Mouse (Mus musculus) gastrocnemius, postnatal 4 days (tissue): ENCODE data around the gene Dctd. TPM values are rescaled to one million over a fixed set of nuclear protein-coding genes. Genes with fewer than 3 reads are reported as not detected.
"Not testable (repeated sequence)": the region's sequence is repeated elsewhere in the genome, so short reads cannot be mapped to it uniquely, and the experiment has no call there.

Experiments used
- DNase-seq, 2 experiments: peaks; one replicate each; pipeline ENCODE4 v3.0.0; 2021 to 2022; ENCODE audit warnings: low spot score in 2 of 2, mixed read lengths in 2 of 2
- total RNA-seq, 2 experiments: library from RNA; stranded (reverse); gene quantifications; 2 replicates each; pipeline ENCODE4 v1.2.3; 2021

Gene Dctd
- total RNA-seq, 2 experiments from 2014 or later: 8.3 to 10.5 TPM

- no peak for DNase-seq
Observed at GRCm38 (mm10) chr8:48141023-48141422, 42.1 kb downstream of the Dctd start.

- no peak for DNase-seq
Observed at GRCm38 (mm10) chr8:48145766-48146165, 46.9 kb downstream of the Dctd start.

GRCm38 (mm10) chr8:48146449-48146848, 47.6 kb downstream of the Dctd start:
- no peak for DNase-seq

DNA sequence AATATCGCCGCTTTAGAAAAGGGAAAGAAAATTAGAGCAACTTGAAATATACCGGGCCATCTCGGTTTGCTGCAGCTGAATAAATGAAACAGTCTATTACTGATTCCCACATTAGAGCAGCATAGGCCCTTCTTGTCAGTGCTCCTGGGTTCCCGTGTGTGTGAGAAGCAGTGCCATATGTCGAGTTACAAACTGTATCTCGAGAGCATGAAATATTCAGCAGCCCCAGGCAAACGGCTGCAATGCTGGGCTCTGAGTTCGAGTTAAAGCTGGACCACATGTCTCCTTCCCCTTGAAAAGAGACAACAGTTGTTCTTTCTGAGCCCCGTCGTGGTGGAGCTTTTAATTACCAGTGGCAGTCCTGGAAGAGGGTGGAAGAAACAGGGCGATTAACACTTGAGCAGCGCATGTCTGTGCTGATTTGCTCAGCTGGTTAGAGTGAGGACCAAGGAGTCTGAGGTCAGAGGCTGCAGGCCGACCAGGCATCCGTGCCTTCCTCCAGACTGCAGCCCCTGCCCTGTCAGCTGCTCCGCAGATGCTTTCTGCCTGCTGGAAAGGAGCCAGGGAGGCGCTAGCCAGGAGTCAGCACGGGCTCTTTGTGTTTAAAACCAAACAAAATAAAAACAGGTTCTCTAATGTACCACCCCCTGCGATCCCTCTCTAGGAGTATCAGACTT, 53.3 kb downstream of the Dctd start:
- DNase-seq: peak; percentile 38 to 67

DNA sequence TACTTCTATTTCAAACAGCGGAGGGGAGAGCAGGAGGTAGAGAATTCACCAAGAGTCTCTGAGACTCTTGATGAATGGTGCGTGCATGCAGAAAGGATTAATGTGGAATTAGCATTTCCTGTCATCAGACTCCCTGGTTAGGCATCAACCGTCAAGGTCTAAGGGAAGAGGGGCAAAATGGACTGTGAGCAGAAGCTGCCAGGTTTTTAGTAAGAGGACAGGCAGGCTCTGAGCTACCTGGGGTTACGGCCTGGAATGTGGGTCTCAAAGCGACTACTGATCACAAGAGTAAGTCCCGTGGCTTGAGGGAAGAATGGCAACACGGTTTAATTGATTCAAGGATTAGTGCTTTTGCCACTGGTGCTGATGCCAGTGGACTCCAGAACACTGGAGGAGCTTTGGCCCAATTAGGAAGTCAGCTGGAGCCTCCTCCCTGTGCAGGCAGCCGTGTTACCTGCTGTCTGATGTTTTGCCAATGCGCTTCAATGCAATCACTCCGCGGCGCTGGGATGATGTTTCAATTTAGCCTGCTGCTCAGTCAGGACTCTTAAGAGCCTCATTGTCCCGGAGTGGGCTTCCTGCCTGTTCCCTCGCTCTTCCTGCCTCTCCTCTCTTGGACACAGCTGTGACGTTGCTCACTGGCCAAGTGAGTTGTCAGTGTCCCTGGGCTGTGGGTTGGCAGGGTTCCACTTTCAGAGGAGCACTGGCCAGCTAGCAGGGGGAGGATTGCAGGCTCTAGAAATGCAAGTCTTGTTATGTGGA, 54.6 kb downstream of the Dctd start:
- peak; percentile 62 to 78 for DNase-seq

DNA sequence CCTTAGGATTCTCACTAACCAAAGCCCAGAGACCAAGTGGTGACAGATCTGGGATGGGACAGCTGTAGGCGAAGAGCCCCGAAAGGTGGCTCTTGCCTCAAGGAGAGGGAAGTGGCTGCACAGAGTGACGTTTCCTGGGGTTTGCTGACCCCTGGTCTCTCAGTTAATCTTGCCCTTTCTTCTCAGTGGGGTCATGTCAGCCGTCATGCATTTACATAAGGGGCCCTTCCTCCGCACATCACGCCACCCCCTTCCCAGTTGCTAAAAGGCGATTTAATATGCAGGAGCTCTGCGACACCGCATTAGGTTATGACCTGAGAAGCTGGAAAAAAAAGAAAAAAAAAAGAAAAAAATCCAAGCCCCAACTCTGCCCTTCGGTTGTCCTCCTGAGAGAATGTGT, 58.8 kb downstream of the Dctd start:
- DNase-seq: no peak

DNA sequence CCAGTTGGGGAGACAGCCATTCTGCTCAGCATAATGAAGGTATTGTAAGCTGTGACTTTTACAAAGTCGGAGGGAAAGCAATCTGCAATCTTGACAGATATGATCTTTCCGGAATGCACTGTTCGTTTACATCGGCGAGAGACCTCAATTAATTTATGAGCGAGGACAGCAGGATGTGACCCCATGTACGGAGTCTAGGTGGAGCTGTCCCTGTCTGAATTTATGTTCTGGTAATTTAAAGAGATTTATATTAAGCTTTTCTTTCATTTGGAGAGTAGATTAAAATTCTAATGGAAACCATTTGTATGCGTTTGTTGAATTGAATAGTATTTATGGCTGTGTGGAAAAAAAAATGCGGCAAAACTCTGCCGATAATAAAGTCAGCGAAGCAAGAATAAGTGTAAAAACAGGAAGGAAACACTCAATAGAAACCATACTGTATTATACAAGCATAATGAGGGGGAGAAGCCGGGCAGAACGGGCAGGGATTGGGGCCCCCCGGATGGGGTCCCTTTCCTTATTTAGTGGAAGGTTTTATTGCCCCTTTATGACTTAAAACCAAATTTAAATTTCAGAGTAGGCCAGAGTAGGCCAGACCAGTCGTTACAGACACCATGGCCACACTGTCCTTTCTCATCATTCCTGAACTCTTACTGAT, 59.8 kb downstream of the Dctd start:
- DNase-seq: no peak

GRCm38 (mm10) chr8:48177406-48177805, 78.5 kb downstream of the Dctd start:
- DNase-seq: no peak

DNA sequence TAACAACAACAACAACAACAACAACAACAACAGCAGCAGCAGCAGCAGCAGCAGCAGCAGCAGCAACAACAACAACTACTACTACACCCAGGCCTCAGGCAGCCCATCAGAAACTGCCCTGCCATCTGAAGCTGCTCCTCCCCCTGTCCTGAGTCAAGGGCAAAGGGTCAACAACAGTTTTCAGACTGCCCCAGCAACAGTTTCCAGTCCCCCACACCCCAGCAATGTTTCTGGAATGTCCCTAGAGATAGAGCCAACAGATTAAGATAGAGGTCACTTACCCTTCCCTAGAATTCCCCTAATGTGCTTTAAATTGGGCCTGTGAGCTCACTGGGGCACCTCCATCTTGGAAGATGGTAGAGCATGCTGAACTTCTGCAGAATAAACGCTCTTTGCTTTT, 79.0 kb downstream of the Dctd start:
- DNase-seq: no peak

DNA sequence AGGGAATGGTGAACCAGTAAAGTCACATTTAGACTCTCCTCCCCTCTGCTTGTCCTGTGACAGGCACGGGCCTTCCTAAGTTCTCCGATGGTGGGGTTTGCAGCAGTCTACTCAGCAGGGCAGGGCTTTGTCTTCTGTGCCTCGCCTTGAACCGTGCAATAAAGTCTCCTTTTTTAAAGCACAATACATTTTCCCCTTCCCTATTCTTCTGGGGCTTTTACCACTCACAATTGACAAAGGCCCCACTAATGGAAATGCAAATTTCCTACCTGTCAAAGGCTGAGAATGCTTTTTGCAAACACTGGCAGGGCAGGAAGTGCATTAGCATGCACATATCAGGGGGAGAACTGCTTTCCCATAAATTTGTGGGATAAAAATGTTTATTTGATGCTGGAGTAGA, 80.1 kb downstream of the Dctd start:
- no peak for DNase-seq

DNA sequence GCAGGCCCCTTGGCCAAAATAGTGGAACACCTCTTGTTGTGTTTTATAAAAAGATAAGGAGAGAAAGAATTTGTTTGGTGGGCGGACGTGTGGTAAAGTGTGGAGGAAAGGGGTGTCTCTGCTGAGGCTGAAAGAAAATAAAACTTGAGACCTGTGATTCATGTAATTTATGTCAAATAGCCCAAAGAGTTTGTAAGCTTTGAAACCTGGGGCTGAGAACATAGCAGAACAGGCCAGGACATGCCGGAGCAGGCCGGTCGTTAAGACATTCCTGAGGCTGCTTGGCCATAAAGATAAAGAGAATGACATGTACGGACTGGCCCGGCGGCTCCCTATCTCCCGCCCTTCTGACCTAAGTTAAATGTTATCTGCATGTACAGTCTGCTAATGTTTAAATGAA, 81.3 kb downstream of the Dctd start:
- not testable (repeated sequence) for DNase-seq

DNA sequence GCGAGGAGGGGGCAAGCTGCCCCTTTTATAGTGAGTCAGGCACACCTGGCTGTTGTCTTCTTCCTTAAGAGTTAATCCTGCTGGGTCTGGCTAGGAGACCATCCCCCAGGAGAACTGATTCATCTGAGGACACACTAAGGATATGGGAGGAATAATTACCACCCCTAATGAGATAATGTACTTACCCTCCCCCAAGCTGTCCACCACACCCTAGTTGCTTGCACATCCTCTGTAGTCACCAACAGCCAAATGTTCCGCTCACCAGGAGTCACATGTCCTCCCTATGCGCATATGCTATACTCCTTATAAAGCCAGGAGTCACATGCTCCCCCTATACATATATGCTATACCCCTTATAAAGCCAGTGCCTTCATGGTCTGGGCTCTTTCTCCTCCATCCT, 82.1 kb downstream of the Dctd start:
- no peak for DNase-seq

GRCm38 (mm10) chr8:48183758-48184157, 84.9 kb downstream of the Dctd start:
- no peak for DNase-seq

GRCm38 (mm10) chr8:48188586-48188985, 89.7 kb downstream of the Dctd start:
- DNase-seq: no peak

DNA sequence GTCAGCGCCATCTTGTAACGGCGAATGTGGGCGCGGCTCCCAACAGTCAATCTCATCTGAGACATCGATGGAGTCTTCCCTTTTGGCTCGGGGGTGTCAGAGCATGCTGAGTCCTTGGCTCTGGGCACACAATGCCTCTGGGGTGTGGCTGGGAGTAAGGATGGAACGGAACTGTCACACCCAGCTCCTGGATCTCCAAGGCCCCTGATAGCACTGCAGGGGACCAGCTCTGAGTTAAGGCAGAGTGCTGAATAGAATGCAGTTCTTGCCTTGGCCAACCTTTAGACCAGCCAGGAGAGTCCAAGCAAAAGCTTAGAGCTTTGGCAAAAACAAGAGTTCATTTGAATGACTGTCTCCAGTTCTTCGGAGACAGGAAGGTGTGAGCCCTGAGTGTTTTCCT, 97.1 kb downstream of the Dctd start:
- no peak for DNase-seq

GRCm38 (mm10) chr8:48199171-48199570, 100.3 kb downstream of the Dctd start:
- no peak for DNase-seq

DNA sequence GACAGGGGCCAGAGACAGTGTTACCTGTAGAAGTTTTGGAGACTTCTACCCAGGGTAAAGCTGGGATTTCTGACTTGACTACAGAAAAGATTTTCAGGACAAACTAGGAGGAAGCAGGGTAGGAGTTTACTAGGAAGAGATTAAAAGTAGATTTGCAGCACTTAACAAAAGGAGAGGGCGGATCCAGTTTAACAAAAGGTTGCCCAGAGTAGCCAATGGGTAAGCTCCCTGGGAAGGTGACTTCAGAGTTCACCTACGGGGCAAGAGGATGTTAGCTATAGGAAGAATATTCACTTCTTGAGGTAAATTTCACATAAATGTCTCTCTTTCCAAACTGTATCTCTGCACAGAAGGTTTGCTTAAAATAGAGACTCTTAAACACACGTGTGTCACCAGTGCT, 103.7 kb downstream of the Dctd start:
- no peak for DNase-seq

Other genes with a start within 250 kb of the Dctd start
- gene Wwc2, start 108.2 kb upstream of the Dctd start, total RNA-seq: 10 to 100 TPM; 19.5 to 20.2 TPM